Mouse (Mus musculus) MEL (cell line): ENCODE measurements around the gene Igsf6. TPM values are rescaled to one million over a fixed set of nuclear protein-coding genes. Genes with fewer than 3 reads are reported as not detected.

Experiments
- DNase-seq: peaks from one replicate; pipeline ENCODE4 v3.0.0; 2011; ENCODE audit warnings: low read depth, low spot score
- H3K27ac ChIP-seq: 2 replicates; pipeline ENCODE4 v1.5.1; 2012; ENCODE audit warnings: low read depth, mild to moderate bottlenecking, control low read depth, low read length, moderate library complexity; ENCODE audit not compliant: control insufficient read depth
- H3K27me3 ChIP-seq, 2 experiments: fragments of 150-350 bp in 1 of 2; sonication (generic) in 1 of 2; 2 replicates each; pipeline ENCODE4 v1.6.1; 2012; ENCODE audit warnings: low read length in 2 of 2, mild to moderate bottlenecking in 2 of 2, improper control_type of control experiment in 1 of 2, moderate library complexity in 1 of 2; ENCODE audit not compliant: insufficient read depth in 2 of 2, control insufficient read depth in 1 of 2
- H3K36me3 ChIP-seq, 2 experiments: 2 replicates each; pipeline ENCODE4 v1.6.1; 2012 to 2014; ENCODE audit warnings: low read length in 2 of 2, improper control_type of control experiment in 1 of 2, inconsistent platforms in 1 of 2, mild to moderate bottlenecking in 1 of 2; ENCODE audit not compliant: insufficient read depth in 2 of 2, control insufficient read depth in 1 of 2
- H3K4me1 ChIP-seq, 2 experiments: fragments of 150-350 bp in 1 of 2; sonication (generic) in 1 of 2; 2 replicates each; pipeline ENCODE4 v1.6.1; 2012; ENCODE audit warnings: low read length in 2 of 2, improper control_type of control experiment in 1 of 2, mild to moderate bottlenecking in 1 of 2; ENCODE audit not compliant: insufficient read depth in 2 of 2, control insufficient read depth in 1 of 2
- H3K4me3 ChIP-seq, 2 experiments: fragments of 150-350 bp in 1 of 2; sonication (generic) in 1 of 2; 2 replicates each; pipeline ENCODE4 v1.5.1; 2012; ENCODE audit warnings: low read depth in 2 of 2, low read length in 2 of 2, mild to moderate bottlenecking in 2 of 2, moderate library complexity in 2 of 2, control low read depth in 1 of 2, improper control_type of control experiment in 1 of 2; ENCODE audit not compliant: control insufficient read depth in 1 of 2, insufficient read depth in 1 of 2
- H3K79me2 ChIP-seq: 2 replicates; pipeline ENCODE4 v1.6.1; 2012; ENCODE audit warnings: mild to moderate bottlenecking, low read length, moderate library complexity; ENCODE audit not compliant: control insufficient read depth, poor library complexity, insufficient read depth
- H3K9ac ChIP-seq: 2 replicates; pipeline ENCODE4 v1.6.1; 2012; ENCODE audit warnings: low read depth, mild to moderate bottlenecking, control low read depth, low read length, moderate library complexity; ENCODE audit not compliant: control insufficient read depth, poor library complexity, severe bottlenecking
- H3K9me3 ChIP-seq: fragments of 150-350 bp; sonication (generic); replicated peaks from 2 replicates; pipeline ENCODE4 v1.6.1; 2012; ENCODE audit warnings: mild to moderate bottlenecking, low read length, improper control_type of control experiment, moderate library complexity; ENCODE audit not compliant: insufficient read depth
- CHD1 ChIP-seq: IDR thresholded peaks from 2 replicates; pipeline ENCODE4 v1.6.1; 2012; ENCODE audit warnings: low read depth, mild to moderate bottlenecking, inconsistent platforms, low read length, improper control_type of control experiment
- CHD2 ChIP-seq: IDR thresholded peaks from 2 replicates; pipeline ENCODE4 v1.6.1; 2011; ENCODE audit warnings: low read length, improper control_type of control experiment
- CTCF ChIP-seq, 3 experiments: IDR thresholded peaks in 2 of 3; conservative IDR thresholded peaks in 1 of 3; 2 replicates each; pipeline ENCODE4 v1.5.1; 2011 to 2012; ENCODE audit warnings: low read length in 3 of 3, low read depth in 2 of 3, mild to moderate bottlenecking in 2 of 3, improper control_type of control experiment in 1 of 3, inconsistent platforms in 1 of 3, mixed read lengths in 1 of 3, moderate library complexity in 1 of 3; ENCODE audit not compliant: control insufficient read depth in 1 of 3, insufficient read depth in 1 of 3, poor library complexity in 1 of 3, severe bottlenecking in 1 of 3
- E2F4 ChIP-seq: IDR thresholded peaks from 2 replicates; pipeline ENCODE4 v1.6.1; 2011; ENCODE audit warnings: low read depth, low read length, improper control_type of control experiment, borderline replicate concordance
- EP300 ChIP-seq, 2 experiments: IDR thresholded peaks; 2 replicates each; pipeline ENCODE4 v1.6.1; 2011; ENCODE audit warnings: improper control_type of control experiment in 2 of 2, low read length in 2 of 2, low read depth in 1 of 2, mild to moderate bottlenecking in 1 of 2
- ETS1 ChIP-seq: IDR thresholded peaks from 2 replicates; pipeline ENCODE4 v1.6.1; 2012; ENCODE audit warnings: low read depth, mild to moderate bottlenecking, inconsistent platforms, low read length, improper control_type of control experiment, moderate library complexity
- HCFC1 ChIP-seq: IDR thresholded peaks from 2 replicates; pipeline ENCODE4 v1.6.1; 2012; ENCODE audit warnings: low read depth, mild to moderate bottlenecking, inconsistent platforms, low read length, improper control_type of control experiment, moderate library complexity
- JUND ChIP-seq: IDR thresholded peaks from 2 replicates; pipeline ENCODE4 v1.6.1; 2011; ENCODE audit warnings: low read depth, mild to moderate bottlenecking, improper control_type of control experiment, low read length
- KAT2A ChIP-seq: conservative IDR thresholded peaks from 2 replicates; pipeline ENCODE4 v1.6.1; 2012; ENCODE audit warnings: low read depth, low read length, improper control_type of control experiment, inconsistent platforms
- MAFK ChIP-seq: IDR thresholded peaks from 2 replicates; pipeline ENCODE4 v1.6.1; 2011; ENCODE audit warnings: low read depth, mild to moderate bottlenecking, low read length, improper control_type of control experiment, borderline replicate concordance
- MAZ ChIP-seq: IDR thresholded peaks from 2 replicates; pipeline ENCODE4 v1.6.1; 2012; ENCODE audit warnings: low read depth, mild to moderate bottlenecking, inconsistent platforms, low read length, improper control_type of control experiment
- MEF2A ChIP-seq: IDR thresholded peaks from 2 replicates; pipeline ENCODE4 v1.6.1; 2014; ENCODE audit warnings: low read depth, mild to moderate bottlenecking, inconsistent platforms, low read length, improper control_type of control experiment; ENCODE audit not compliant: poor library complexity, insufficient replicate concordance, severe bottlenecking; ENCODE audit errors: extremely low read depth
- MYB ChIP-seq: IDR thresholded peaks from 2 replicates; pipeline ENCODE4 v1.6.1; 2011; ENCODE audit warnings: mild to moderate bottlenecking, low read depth, low read length, improper control_type of control experiment
- NRF1 ChIP-seq: IDR thresholded peaks from 2 replicates; pipeline ENCODE4 v1.6.1; 2014; ENCODE audit warnings: low read depth, mild to moderate bottlenecking, inconsistent platforms, low read length, improper control_type of control experiment, moderate library complexity; ENCODE audit not compliant: poor library complexity, insufficient read depth, severe bottlenecking
- RAD21 ChIP-seq: IDR thresholded peaks from 2 replicates; pipeline ENCODE4 v1.6.1; 2011; ENCODE audit warnings: mild to moderate bottlenecking, low read depth, low read length, improper control_type of control experiment
- SIN3A ChIP-seq: IDR thresholded peaks from 2 replicates; pipeline ENCODE4 v1.6.1; 2012; ENCODE audit warnings: low read length, improper control_type of control experiment, inconsistent platforms
- SMC3 ChIP-seq: IDR thresholded peaks from 2 replicates; pipeline ENCODE4 v1.6.1; 2011; ENCODE audit warnings: low read depth, low read length, improper control_type of control experiment
- TAL1 ChIP-seq: IDR thresholded peaks from 2 replicates; pipeline ENCODE4 v1.6.1; 2012; ENCODE audit warnings: mild to moderate bottlenecking, inconsistent platforms, low read length, moderate library complexity, mixed read lengths
- UBTF ChIP-seq: IDR thresholded peaks from 2 replicates; pipeline ENCODE4 v1.6.1; 2012; ENCODE audit warnings: low read depth, mild to moderate bottlenecking, inconsistent platforms, low read length, improper control_type of control experiment, moderate library complexity, borderline replicate concordance; ENCODE audit not compliant: insufficient read depth
- USF1 ChIP-seq: IDR thresholded peaks from 2 replicates; pipeline ENCODE4 v1.6.1; 2014; ENCODE audit warnings: low read depth, mild to moderate bottlenecking, inconsistent platforms, low read length, improper control_type of control experiment, moderate library complexity
- ZMIZ1 ChIP-seq: IDR thresholded peaks from 2 replicates; pipeline ENCODE4 v1.6.1; 2012; ENCODE audit warnings: low read depth, mild to moderate bottlenecking, inconsistent platforms, low read length, improper control_type of control experiment, moderate library complexity
- polyA plus RNA-seq, 2 experiments: library from polyadenylated mRNA; stranded (reverse) in 1 of 2; unstranded in 1 of 2; fragments of >175 nt in 1 of 2; fragments of >200 nt in 1 of 2; gene quantifications; 2 replicates each; pipeline versions ENCODE4 v1.2.1 to v1.2.4; 2012; ENCODE audit warnings: low replicate concordance in 2 of 2, low read depth in 1 of 2; ENCODE audit not compliant: insufficient read length in 2 of 2, insufficient read depth in 1 of 2, missing spikeins in 1 of 2
- total RNA-seq: library from RNA; depleted of rRNA; stranded (reverse); fragments of 300-350 nt; gene quantifications from 2 replicates; pipeline ENCODE4 v1.2.3, GENCODE M21; 2012

Igsf6 gene
- total and polyA plus RNA-seq, 3 experiments, result 0.08 to 0.42 TPM; not detected in 1

DNA sequence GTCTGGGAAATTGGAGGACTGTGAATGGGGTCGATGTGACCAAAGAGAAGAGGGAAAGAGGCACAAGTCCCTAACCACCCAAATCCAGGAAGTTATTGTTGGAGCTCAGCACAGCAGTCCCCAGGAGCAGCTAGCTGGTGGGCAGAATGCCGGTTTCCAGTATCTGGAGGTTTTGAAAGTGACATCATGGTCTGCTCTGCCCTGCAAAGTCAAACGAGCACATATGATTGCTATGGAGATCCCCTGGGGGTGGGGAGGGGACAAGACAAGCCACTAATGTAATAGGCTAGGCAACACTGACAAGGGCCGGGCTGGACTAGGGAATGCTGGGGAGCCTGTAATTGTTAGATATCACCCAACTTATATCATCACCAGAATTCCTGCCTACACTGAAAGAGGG is 11.1 kb upstream of the Igsf6 start:
- Histone ChIP-seq H3K27ac (no peak overlapping the region), H3K4me1 (no peaks in the 10 kb centered on the region), H3K9me3 (no peaks in the 10 kb centered on the region), H3K4me3 (no peak overlapping the region), H3K9ac (no peak overlapping the region), H3K36me3 (no peaks in the 10 kb centered on the region), H3K79me2 (no peaks in the 10 kb centered on the region), H3K27me3 (no peaks in the 10 kb centered on the region)
- TF ChIP-seq UBTF (no peak), CTCF (IDR thresholded peaks at IDR 0.05 in 2 of 3, conservative IDR thresholded peaks at IDR 0.05 in 1 of 3; ENCODE audit: control insufficient read depth in 1 of 3, insufficient read depth in 1 of 3, low read depth in 2 of 3, low read length in 3 of 3, poor library complexity in 1 of 3, severe bottlenecking in 1 of 3) (no peak), MYB (no peak), MEF2A (no peak), ETS1 (no peak), RAD21 (no peak), MAFK (no peak), ZMIZ1 (no peak), CHD2 (no peak), NRF1 (no peak), JUND (no peak), KAT2A (no peak)
- no peak for DNase-seq

DNA sequence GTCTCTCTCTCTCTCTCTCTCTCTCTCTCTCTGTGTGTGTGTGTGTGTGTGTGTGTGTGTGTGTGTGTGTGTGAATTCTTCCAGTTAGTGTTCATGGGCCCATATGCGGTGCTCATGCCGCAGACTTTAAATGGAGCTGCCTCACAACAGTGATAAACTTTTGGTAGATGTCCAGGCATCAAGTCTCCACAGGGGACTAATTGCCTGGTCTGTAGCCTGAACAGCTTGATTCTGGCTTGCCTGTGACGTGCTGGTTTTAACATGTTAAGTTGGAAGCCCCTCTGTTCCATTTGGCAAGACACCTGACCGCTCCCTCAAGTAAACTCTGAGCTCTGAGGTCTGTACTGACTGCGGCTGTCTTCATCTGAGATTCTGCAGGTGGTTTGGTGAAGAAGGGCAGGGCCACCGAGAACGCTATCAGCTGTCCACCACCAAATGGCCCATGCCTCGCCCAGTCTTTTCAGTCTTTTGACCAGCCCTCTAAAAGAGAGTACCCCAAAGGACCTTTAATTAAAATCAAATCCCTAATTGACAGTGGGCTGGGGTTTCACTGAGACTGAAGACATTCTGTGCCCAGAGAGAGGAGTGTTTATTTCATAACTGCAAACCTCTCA is 10.6 kb upstream of the Igsf6 start:
- Histone ChIP-seq H3K79me2 (no peaks in the 10 kb centered on the region), H3K27me3 (no peaks in the 10 kb centered on the region), H3K27ac (no peak overlapping the region), H3K4me3 (no peak overlapping the region), H3K4me1 (no peaks in the 10 kb centered on the region), H3K9ac (no peak overlapping the region), H3K9me3 (no peaks in the 10 kb centered on the region), H3K36me3 (no peaks in the 10 kb centered on the region)
- TF ChIP-seq EP300 (IDR thresholded peaks at IDR 0.05; ENCODE audit: low read depth in 1 of 2, low read length in 2 of 2) (no peak), SIN3A (no peak), ZMIZ1 (no peak), HCFC1 (no peak), NRF1 (no peak), E2F4 (no peak), MYB (no peak), SMC3 (no peak), CHD1 (no peak), MAZ (no peak), CHD2 (no peak), TAL1 (no peak), USF1 (no peak), ETS1 (no peak), MEF2A (no peak)
- no peak for DNase-seq
